Mouse (Mus musculus): ENCODE data around the gene Fto.

The Fto gene

DNA sequence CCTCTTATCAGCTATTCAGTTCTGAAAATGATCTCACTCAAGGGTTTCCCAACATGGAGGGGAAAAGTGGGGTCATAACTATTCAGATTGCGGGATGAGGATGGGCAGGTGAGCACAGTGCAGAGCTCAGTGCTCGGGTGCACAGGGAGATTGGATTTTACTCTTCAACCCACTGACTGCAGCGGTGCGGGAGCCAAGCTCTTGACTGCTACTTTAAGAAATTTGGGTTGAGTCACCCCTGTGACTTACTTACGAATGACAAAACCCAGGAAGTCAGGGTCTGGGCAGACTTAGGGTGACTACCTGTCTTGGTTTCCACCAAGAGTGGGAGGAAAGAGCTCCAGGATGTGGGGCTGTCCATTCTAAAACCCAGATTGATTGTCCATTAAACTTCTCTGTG lies 142.3 kb downstream of the Fto start:
- DNase-seq (ENCODE audit: low read depth): no peak

- DNase-seq (ENCODE audit: low read depth): no peak
These were observed 144.7 kb downstream of the Fto start for GRCm38 (mm10) chr8:91458016-91458415.

GRCm38 (mm10) chr8:91460965-91461364 lies 147.6 kb downstream of the Fto start:
- no peak for DNase-seq (ENCODE audit: low read depth)

GRCm38 (mm10) chr8:91463757-91464156 lies 150.4 kb downstream of the Fto start:
- DNase-seq (ENCODE audit: low read depth): no peak

GRCm38 (mm10) chr8:91467463-91467862 lies 154.1 kb downstream of the Fto start:
- no peak for DNase-seq (ENCODE audit: low read depth)

DNA sequence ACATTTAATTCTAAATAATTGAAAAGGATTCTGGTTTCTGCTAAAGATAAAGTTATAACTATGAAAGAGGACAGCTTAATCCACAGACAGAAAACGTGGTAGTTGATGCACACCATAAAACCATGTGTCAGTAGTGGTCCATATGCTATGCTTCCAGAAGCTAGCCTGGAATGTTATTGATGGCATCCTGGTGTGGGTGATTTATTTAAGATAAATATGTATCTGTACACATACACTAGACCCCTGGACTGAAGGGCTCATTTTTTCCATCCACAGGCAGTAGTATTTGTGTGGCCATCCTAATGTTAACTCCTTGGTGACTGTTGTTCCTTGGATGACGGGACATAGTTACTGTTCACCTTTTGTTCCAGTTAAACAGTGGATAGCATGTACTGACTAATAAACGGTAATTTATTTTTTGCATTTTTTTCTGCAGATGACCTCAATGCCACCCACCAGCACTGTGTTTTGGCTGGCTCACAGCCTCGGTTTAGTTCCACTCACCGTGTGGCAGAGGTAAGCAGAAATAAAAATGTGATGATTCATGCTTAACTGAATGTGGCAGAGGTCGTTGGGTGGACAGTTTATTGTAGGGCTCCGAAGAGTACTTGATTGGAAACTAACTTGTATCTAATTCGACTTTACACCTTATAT lies 154.7 kb downstream of the Fto start:
- DNase-seq (ENCODE audit: low read depth): no peak

DNA sequence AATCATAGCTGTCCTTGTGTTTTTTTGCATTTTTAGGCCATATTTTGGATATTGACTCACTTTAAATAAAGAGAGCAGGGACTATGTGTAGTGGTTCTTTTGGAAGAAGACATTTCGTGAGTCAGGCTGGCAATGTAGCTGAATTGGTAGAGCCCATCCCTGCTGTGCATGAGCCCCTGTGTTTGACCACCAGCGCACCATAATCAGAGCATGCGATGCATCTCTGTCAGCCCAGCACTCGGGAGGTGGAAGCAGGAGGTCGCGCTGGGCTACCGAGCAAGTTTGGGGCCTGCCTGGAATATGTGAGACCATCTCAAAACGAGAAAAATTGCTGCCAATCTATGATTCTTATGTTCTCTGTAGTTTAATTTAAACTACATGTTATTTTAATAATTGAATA lies 156.1 kb downstream of the Fto start:
- DNase-seq (ENCODE audit: low read depth): no peak

DNA sequence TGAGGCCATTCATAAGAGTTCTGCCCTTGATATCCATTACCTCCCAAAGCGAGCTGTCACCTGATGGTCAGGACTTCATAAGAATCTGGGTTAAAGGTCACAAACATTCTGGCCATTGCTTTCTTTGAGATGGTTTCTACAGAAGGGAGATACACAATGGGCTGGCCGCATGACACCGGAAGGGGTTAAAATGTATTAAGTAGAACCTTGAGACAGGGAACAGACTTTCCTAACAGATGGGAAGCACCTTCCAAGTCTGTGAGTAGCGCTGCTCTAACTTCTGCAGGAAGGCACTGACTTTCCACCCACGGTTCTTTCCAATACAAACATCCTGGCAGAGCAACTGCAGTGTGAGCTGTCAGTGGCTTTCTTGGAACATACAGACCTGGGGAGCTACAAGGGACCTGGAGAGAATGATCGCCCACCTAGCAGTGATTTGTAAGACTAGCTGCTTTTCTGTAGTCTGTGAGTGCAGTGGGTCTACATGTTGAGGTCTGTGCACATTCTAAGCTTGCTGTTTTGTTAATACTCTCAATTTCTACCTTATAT lies 161.5 kb downstream of the Fto start:
- no peak for DNase-seq (ENCODE audit: low read depth)

DNA sequence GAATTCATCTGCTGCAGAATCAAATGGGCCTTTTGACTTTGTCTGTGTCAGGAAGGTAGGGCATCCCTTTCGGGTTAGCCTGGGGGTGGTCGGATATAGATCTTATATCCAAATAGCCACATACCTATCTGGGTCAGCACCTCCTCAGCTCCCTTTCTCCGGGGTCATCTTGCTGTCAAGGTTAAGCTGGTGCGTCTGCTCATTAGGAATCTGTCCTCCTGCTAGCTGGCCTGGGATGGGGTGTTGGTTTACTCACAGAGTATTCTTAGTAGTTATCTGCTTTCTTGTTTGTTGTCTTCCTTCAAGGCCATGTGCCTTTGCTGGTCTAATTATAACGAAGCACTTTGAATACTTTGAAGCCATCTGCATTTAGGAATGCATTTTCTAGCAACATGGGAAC lies 163.7 kb downstream of the Fto start:
- DNase-seq (ENCODE audit: low read depth): no peak

- DNase-seq (ENCODE audit: low read depth): no peak
These were observed 164.1 kb downstream of the Fto start for GRCm38 (mm10) chr8:91477471-91477870.

- DNase-seq (ENCODE audit: low read depth): no peak
These were observed 169.2 kb downstream of the Fto start for GRCm38 (mm10) chr8:91482511-91482910.

- no peak for DNase-seq (ENCODE audit: low read depth)
These were observed 173.1 kb downstream of the Fto start for GRCm38 (mm10) chr8:91486394-91486793.

- DNase-seq (ENCODE audit: low read depth): no peak
These were observed 174.1 kb downstream of the Fto start for GRCm38 (mm10) chr8:91487456-91487855.

GRCm38 (mm10) chr8:91488086-91488783 lies 174.9 kb downstream of the Fto start:
- DNase-seq (ENCODE audit: low read depth): peak; percentile 44

- no peak for DNase-seq (ENCODE audit: low read depth)
These were observed 175.6 kb downstream of the Fto start for GRCm38 (mm10) chr8:91488784-91489450.

GRCm38 (mm10) chr8:91490065-91490464 lies 176.7 kb downstream of the Fto start:
- no peak for DNase-seq (ENCODE audit: low read depth)

DNA sequence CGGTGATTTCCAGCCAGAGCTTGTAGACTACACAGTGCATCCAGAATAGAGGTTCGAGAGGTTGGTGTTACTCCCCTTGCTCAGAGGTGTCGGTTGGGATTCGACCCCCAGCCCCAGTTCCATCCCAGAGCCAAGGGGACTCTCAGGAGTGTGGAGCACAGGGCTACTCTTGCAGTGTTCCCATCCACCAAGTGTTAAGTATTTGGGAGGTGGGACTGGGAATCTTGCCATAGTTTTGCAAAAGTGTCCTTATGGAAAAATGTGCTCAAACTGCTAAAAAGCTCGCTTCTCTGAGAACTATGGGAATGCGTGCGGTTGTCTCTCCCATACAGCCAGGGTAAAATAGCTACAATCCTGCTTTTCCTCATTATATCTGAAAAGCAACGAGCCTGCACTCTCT lies 180.0 kb downstream of the Fto start:
- DNase-seq (ENCODE audit: low read depth): no peak

- no peak for DNase-seq (ENCODE audit: low read depth)
These were observed 181.4 kb downstream of the Fto start for GRCm38 (mm10) chr8:91494501-91495259.

DNA sequence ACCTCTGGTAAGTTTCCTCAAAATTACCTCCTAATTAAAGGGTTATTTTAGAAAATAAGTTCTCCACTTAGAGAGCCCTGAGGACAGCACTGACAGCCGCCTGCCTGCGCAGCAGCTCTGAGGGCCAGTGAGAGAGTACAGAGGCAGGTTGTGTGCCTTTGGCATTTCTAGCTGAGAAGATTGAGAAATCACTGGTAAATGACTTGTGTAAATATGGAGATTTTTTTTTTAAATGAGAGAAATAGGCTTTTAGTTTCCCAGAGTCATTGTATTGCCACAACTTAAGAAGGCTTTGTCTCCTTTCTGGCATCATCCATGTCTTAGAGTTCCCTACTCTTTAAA lies 181.9 kb downstream of the Fto start:
- DNase-seq (ENCODE audit: low read depth): no peak

DNA sequence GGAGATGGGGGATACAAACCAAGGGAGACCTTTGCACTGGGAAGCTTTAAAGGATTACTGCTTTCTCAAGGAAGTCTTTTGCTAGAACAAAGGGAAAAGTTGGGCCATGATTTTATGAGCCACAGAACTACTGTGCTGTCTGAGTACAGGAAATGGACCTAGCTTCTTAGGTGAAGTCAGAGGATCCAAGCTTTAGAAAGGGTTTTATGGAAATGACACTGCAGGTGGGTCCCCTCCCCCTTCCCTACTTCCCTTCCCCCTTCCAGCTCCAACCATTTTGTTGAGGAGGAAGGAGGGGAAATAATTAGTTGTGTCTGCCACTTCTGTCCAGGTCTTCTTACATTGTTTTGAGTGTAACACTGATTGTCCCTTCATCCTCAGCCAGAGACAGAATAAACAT lies 182.7 kb downstream of the Fto start:
- no peak for DNase-seq (ENCODE audit: low read depth)

DNA sequence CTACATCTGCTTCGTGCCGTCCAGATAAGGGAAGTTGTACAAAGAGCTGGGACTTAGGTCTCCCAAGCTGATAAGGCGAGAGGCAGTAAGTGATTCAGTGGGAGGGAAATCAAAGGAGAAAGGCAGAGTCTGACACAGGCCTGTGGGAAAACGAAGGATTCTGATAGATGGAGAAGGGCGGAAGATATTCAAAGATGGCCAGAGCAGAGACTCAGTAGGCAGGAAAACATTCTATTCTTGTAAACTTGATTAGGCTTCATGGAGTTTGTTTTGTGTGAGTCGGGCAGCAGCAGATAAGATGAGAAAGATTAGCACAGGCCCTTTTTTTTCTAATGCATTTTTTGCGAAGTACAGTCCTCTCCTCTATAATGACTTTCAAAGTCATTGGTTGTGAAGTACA lies 183.6 kb downstream of the Fto start:
- no peak for DNase-seq (ENCODE audit: low read depth)

- no peak for DNase-seq (ENCODE audit: low read depth)
These were observed 185.3 kb downstream of the Fto start for GRCm38 (mm10) chr8:91498611-91499010.

DNA sequence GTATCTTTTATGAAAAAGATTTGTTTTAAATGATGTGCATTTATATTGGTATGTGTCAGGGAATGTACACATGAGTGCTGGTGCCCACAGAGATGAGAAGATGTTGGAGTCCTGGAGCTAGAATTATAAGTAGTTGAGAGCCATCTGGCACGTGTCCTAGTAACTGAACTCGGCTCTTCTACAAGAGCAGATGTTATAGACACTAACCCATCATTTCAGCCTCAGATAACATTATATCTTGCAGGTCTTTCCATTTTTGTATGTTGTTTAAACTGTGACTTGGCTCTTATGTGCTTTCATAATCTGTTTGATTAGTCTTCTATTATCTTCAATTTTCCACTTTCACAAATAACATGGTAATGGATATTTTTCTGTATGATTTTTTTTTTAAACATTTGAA lies 186.0 kb downstream of the Fto start:
- no peak for DNase-seq (ENCODE audit: low read depth)

All from naive thymus-derived CD4-positive, alpha-beta T cell, adult 2 months (primary cell).